Mouse (Mus musculus): ENCODE measurements at regions not wholly inside any gene's neighbourhood (a gene's known extent, or its start where the extent isn't known, plus 50 kb on each side); places are given as distances from the start of the nearest gene placed in this dataset.

GRCm38 (mm10) chr6:53163091-53163490, 94.7 kb upstream of the Jazf1 start:
- no peak for ATAC-seq (ENCODE audit: low read depth)
- Histone ChIP-seq H3K4me3 (ENCODE audit: low read depth, low read length) (no peak overlapping the region), H3K36me3 (ENCODE audit: control insufficient read depth, insufficient read depth) (no peaks in the 10 kb centered on the region), H3K9ac (ENCODE audit: low read depth, low read length) (no peak overlapping the region), H3K4me2 (ENCODE audit: low read depth, low read length) (no peak overlapping the region), H3K4me1 (ENCODE audit: control insufficient read depth, low read depth, low read length) (no peaks in the 10 kb centered on the region), H3K27me3 (ENCODE audit: control insufficient read depth, insufficient read depth, low read depth, low read length) (no peaks in the 10 kb centered on the region), H3K9me3 (replicated peaks; ENCODE audit: control insufficient read depth, low read length) (no peaks in the 10 kb centered on the region), H3K27ac (ENCODE audit: low read length) (no peak overlapping the region)
- 39% methylated on average over 7 of the region's 7 CpGs for WGBS (ENCODE audit: insufficient replicate concordance)

- no peaks in the 10 kb centered on the region for H3K36me3 ChIP-seq (ENCODE audit: control insufficient read depth, insufficient read depth)
- no peak overlapping the region for H3K4me2 ChIP-seq (ENCODE audit: low read depth, low read length)
- H3K27ac ChIP-seq (ENCODE audit: low read length): no peak overlapping the region
- H3K9ac ChIP-seq (ENCODE audit: low read depth, low read length): no peak overlapping the region
- 31% methylated on average over 2 of the region's 2 CpGs for WGBS (ENCODE audit: insufficient replicate concordance)
- H3K27me3 ChIP-seq (ENCODE audit: control insufficient read depth, insufficient read depth, low read depth, low read length): no peaks in the 10 kb centered on the region
- H3K4me1 ChIP-seq (ENCODE audit: control insufficient read depth, low read depth, low read length): no peaks in the 10 kb centered on the region
- no peak for ATAC-seq (ENCODE audit: low read depth)
- H3K4me3 ChIP-seq (ENCODE audit: low read depth, low read length): no peak overlapping the region
- no peaks in the 10 kb centered on the region for H3K9me3 ChIP-seq (replicated peaks; ENCODE audit: control insufficient read depth, low read length)
Measured at GRCm38 (mm10) chr6:53161627-53162026, 93.2 kb upstream of the Jazf1 start.

GRCm38 (mm10) chr6:53154621-53155020, 86.2 kb upstream of the Jazf1 start:
- no peak overlapping the region for H3K4me2 ChIP-seq (ENCODE audit: low read depth, low read length)
- peaks cover 3% of the 10 kb centered on the region for H3K4me1 ChIP-seq (ENCODE audit: control insufficient read depth, low read depth, low read length)
- no peak overlapping the region for H3K9ac ChIP-seq (ENCODE audit: low read depth, low read length)
- no peaks in the 10 kb centered on the region for H3K9me3 ChIP-seq (replicated peaks; ENCODE audit: control insufficient read depth, low read length)
- H3K4me3 ChIP-seq (ENCODE audit: low read depth, low read length): no peak overlapping the region
- no peaks in the 10 kb centered on the region for H3K36me3 ChIP-seq (ENCODE audit: control insufficient read depth, insufficient read depth)
- no peak for ATAC-seq (ENCODE audit: low read depth)
- H3K27ac ChIP-seq (ENCODE audit: low read length): no peak overlapping the region; the same call in 1 of the 2 replicates
- WGBS (ENCODE audit: insufficient replicate concordance): 39% methylated on average over 4 of the region's 4 CpGs
- no peaks in the 10 kb centered on the region for H3K27me3 ChIP-seq (ENCODE audit: control insufficient read depth, insufficient read depth, low read depth, low read length)

- H3K4me1 ChIP-seq (ENCODE audit: control insufficient read depth, low read depth, low read length): no peaks in the 10 kb centered on the region
- no peaks in the 10 kb centered on the region for H3K27me3 ChIP-seq (ENCODE audit: control insufficient read depth, insufficient read depth, low read depth, low read length)
- H3K36me3 ChIP-seq (ENCODE audit: control insufficient read depth, insufficient read depth): no peaks in the 10 kb centered on the region
- ATAC-seq (ENCODE audit: low read depth): no peak
- no peak overlapping the region for H3K4me3 ChIP-seq (ENCODE audit: low read depth, low read length)
- H3K9ac ChIP-seq (ENCODE audit: low read depth, low read length): no peak overlapping the region
- H3K4me2 ChIP-seq (ENCODE audit: low read depth, low read length): no peak overlapping the region
- no peaks in the 10 kb centered on the region for H3K9me3 ChIP-seq (replicated peaks; ENCODE audit: control insufficient read depth, low read length)
- no peak overlapping the region for H3K27ac ChIP-seq (ENCODE audit: low read length)
- WGBS (ENCODE audit: insufficient replicate concordance): 49% methylated on average over 5 of the region's 5 CpGs
Measured at GRCm38 (mm10) chr6:53147478-53147877, 79.0 kb upstream of the Jazf1 start.

- Histone ChIP-seq H3K27me3 (ENCODE audit: control insufficient read depth, insufficient read depth, low read depth, low read length) (no peaks in the 10 kb centered on the region), H3K4me1 (ENCODE audit: control insufficient read depth, low read depth, low read length) (no peaks in the 10 kb centered on the region), H3K27ac (ENCODE audit: low read length) (no peak overlapping the region), H3K4me2 (ENCODE audit: low read depth, low read length) (no peak overlapping the region), H3K36me3 (ENCODE audit: control insufficient read depth, insufficient read depth) (no peaks in the 10 kb centered on the region), H3K4me3 (ENCODE audit: low read depth, low read length) (no peak overlapping the region), H3K9ac (ENCODE audit: low read depth, low read length) (no peak overlapping the region), H3K9me3 (replicated peaks; ENCODE audit: control insufficient read depth, low read length) (no peaks in the 10 kb centered on the region)
- no peak for ATAC-seq (ENCODE audit: low read depth)
- WGBS (ENCODE audit: insufficient replicate concordance): 21% methylated on average over 4 of the region's 4 CpGs
Measured at GRCm38 (mm10) chr6:53143846-53144584, 75.6 kb upstream of the Jazf1 start.

- no peaks in the 10 kb centered on the region for H3K9me3 ChIP-seq (replicated peaks; ENCODE audit: control insufficient read depth, low read length)
- H3K4me1 ChIP-seq (ENCODE audit: control insufficient read depth, low read depth, low read length): no peaks in the 10 kb centered on the region
- 38% methylated on average over 2 of the region's 2 CpGs for WGBS (ENCODE audit: insufficient replicate concordance)
- no peak overlapping the region for H3K4me3 ChIP-seq (ENCODE audit: low read depth, low read length)
- ATAC-seq (ENCODE audit: low read depth): no peak
- no peaks in the 10 kb centered on the region for H3K36me3 ChIP-seq (ENCODE audit: control insufficient read depth, insufficient read depth)
- no peak overlapping the region for H3K4me2 ChIP-seq (ENCODE audit: low read depth, low read length)
- H3K27me3 ChIP-seq (ENCODE audit: control insufficient read depth, insufficient read depth, low read depth, low read length): no peaks in the 10 kb centered on the region
- no peak overlapping the region for H3K9ac ChIP-seq (ENCODE audit: low read depth, low read length)
- H3K27ac ChIP-seq (ENCODE audit: low read length): no peak overlapping the region
Measured at GRCm38 (mm10) chr6:53134410-53134809, 66.0 kb upstream of the Jazf1 start.

GRCm38 (mm10) chr6:53130717-53131330, 62.4 kb upstream of the Jazf1 start:
- Histone ChIP-seq H3K4me2 (ENCODE audit: low read depth, low read length) (no peak overlapping the region), H3K9me3 (replicated peaks; ENCODE audit: control insufficient read depth, low read length) (no peaks in the 10 kb centered on the region), H3K4me3 (ENCODE audit: low read depth, low read length) (no peak overlapping the region), H3K27me3 (ENCODE audit: control insufficient read depth, insufficient read depth, low read depth, low read length) (no peaks in the 10 kb centered on the region), H3K36me3 (ENCODE audit: control insufficient read depth, insufficient read depth) (no peaks in the 10 kb centered on the region), H3K9ac (ENCODE audit: low read depth, low read length) (no peak overlapping the region), H3K27ac (ENCODE audit: low read length) (no peak overlapping the region), H3K4me1 (ENCODE audit: control insufficient read depth, low read depth, low read length) (no peaks in the 10 kb centered on the region)
- 19% methylated on average over 2 of the region's 2 CpGs for WGBS (ENCODE audit: insufficient replicate concordance)
- no peak for ATAC-seq (ENCODE audit: low read depth)

- Histone ChIP-seq H3K9me3 (replicated peaks; ENCODE audit: control insufficient read depth, low read length) (no peaks in the 10 kb centered on the region), H3K36me3 (ENCODE audit: control insufficient read depth, insufficient read depth) (no peaks in the 10 kb centered on the region), H3K4me3 (ENCODE audit: low read depth, low read length) (no peak overlapping the region), H3K27me3 (ENCODE audit: control insufficient read depth, insufficient read depth, low read depth, low read length) (no peaks in the 10 kb centered on the region), H3K4me1 (ENCODE audit: control insufficient read depth, low read depth, low read length) (no peaks in the 10 kb centered on the region), H3K4me2 (ENCODE audit: low read depth, low read length) (no peak overlapping the region), H3K9ac (ENCODE audit: low read depth, low read length) (no peak overlapping the region), H3K27ac (ENCODE audit: low read length) (no peak overlapping the region)
- no peak for ATAC-seq (ENCODE audit: low read depth)
- WGBS (ENCODE audit: insufficient replicate concordance): 61% methylated on average over 5 of the region's 5 CpGs
Measured at GRCm38 (mm10) chr6:53126776-53127175, 58.3 kb upstream of the Jazf1 start.

- no peaks in the 10 kb centered on the region for H3K27me3 ChIP-seq (ENCODE audit: control insufficient read depth, insufficient read depth, low read depth, low read length)
- peak; percentile 93 for ATAC-seq (ENCODE audit: low read depth)
- H3K36me3 ChIP-seq (ENCODE audit: control insufficient read depth, insufficient read depth): no peaks in the 10 kb centered on the region
- no peak overlapping the region for H3K4me3 ChIP-seq (ENCODE audit: low read depth, low read length)
- H3K27ac ChIP-seq (ENCODE audit: low read length): peak overlapping the region; percentile 85
- 49% methylated on average over 17 of the region's 17 CpGs for WGBS (ENCODE audit: insufficient replicate concordance)
- no peak overlapping the region for H3K4me2 ChIP-seq (ENCODE audit: low read depth, low read length)
- no peaks in the 10 kb centered on the region for H3K9me3 ChIP-seq (replicated peaks; ENCODE audit: control insufficient read depth, low read length)
- H3K9ac ChIP-seq (ENCODE audit: low read depth, low read length): no peak overlapping the region
- H3K4me1 ChIP-seq (ENCODE audit: control insufficient read depth, low read depth, low read length): no peaks in the 10 kb centered on the region
Measured at GRCm38 (mm10) chr6:53124800-53125450, 56.5 kb upstream of the Jazf1 start.
